Mouse (Mus musculus) splenic B cell, adult 2 months (primary cell): ENCODE measurements around the gene Ccdc62.

Source experiments
- DNase-seq: peaks from one replicate; pipeline ENCODE4 v3.0.0-alpha.2; 2011; ENCODE audit warnings: low read depth, low spot score
- H3K27me3 ChIP-seq: 2 replicates; pipeline ENCODE4 v1.6.1; 2012; ENCODE audit warnings: mild to moderate bottlenecking, low read length, moderate library complexity, mixed read lengths; ENCODE audit not compliant: control insufficient read depth, poor library complexity, insufficient read depth, severe bottlenecking
- H3K36me3 ChIP-seq: 2 replicates; pipeline ENCODE4 v1.6.1; 2012; ENCODE audit warnings: mild to moderate bottlenecking, low read length, moderate library complexity, mixed read lengths; ENCODE audit not compliant: control insufficient read depth, poor library complexity, insufficient read depth, severe bottlenecking

Ccdc62 gene

GRCm38 (mm10) chr5:123930508-123930989 lies at the start of gene Ccdc62:
Ccdc62 (plus strand) TSS chr5:123930679.
- DNase-seq = peak; percentile 98
- peaks cover 5% of the 10 kb centered on the region; the same call in 1 of the 2 replicates for H3K36me3 ChIP-seq
- no peaks in the 10 kb centered on the region for H3K27me3 ChIP-seq

GRCm38 (mm10) chr5:123880778-123881177 lies 49.7 kb upstream of the Ccdc62 start:
- Histone ChIP-seq H3K36me3 (no peaks in the 10 kb centered on the region), H3K27me3 (no peaks in the 10 kb centered on the region)
- no peak for DNase-seq

- Histone ChIP-seq H3K27me3 (no peaks in the 10 kb centered on the region), H3K36me3 (no peaks in the 10 kb centered on the region)
- DNase-seq = no peak
Observed at GRCm38 (mm10) chr5:123883891-123884290, 46.6 kb upstream of the Ccdc62 start.

- no peak for DNase-seq
- no peaks in the 10 kb centered on the region for H3K36me3 ChIP-seq
- H3K27me3 ChIP-seq = no peaks in the 10 kb centered on the region
Observed at GRCm38 (mm10) chr5:123884332-123884731, 46.1 kb upstream of the Ccdc62 start.

GRCm38 (mm10) chr5:123886365-123886764 lies 44.1 kb upstream of the Ccdc62 start:
- H3K27me3 ChIP-seq = no peaks in the 10 kb centered on the region
- DNase-seq = no peak
- no peaks in the 10 kb centered on the region for H3K36me3 ChIP-seq

GRCm38 (mm10) chr5:123890312-123890711 lies 40.2 kb upstream of the Ccdc62 start:
- no peaks in the 10 kb centered on the region for H3K36me3 ChIP-seq
- no peaks in the 10 kb centered on the region for H3K27me3 ChIP-seq
- DNase-seq = no peak

- Histone ChIP-seq H3K36me3 (no peaks in the 10 kb centered on the region), H3K27me3 (no peaks in the 10 kb centered on the region)
- peak; percentile 29 for DNase-seq
Observed at GRCm38 (mm10) chr5:123890987-123891386, 39.5 kb upstream of the Ccdc62 start.

GRCm38 (mm10) chr5:123891669-123892068 lies 38.8 kb upstream of the Ccdc62 start:
- Histone ChIP-seq H3K27me3 (no peaks in the 10 kb centered on the region), H3K36me3 (no peaks in the 10 kb centered on the region)
- peak; percentile 83 for DNase-seq

- DNase-seq = peak; percentile 46
- no peaks in the 10 kb centered on the region for H3K27me3 ChIP-seq
- H3K36me3 ChIP-seq = no peaks in the 10 kb centered on the region
Observed at GRCm38 (mm10) chr5:123893520-123893919, 37.0 kb upstream of the Ccdc62 start.

- no peak for DNase-seq
- H3K27me3 ChIP-seq = no peaks in the 10 kb centered on the region
- H3K36me3 ChIP-seq = no peaks in the 10 kb centered on the region
Observed at GRCm38 (mm10) chr5:123896395-123896794, 34.1 kb upstream of the Ccdc62 start.

GRCm38 (mm10) chr5:123897352-123897751 lies 33.1 kb upstream of the Ccdc62 start:
- Histone ChIP-seq H3K36me3 (no peaks in the 10 kb centered on the region), H3K27me3 (no peaks in the 10 kb centered on the region)
- peak; percentile 61 for DNase-seq

GRCm38 (mm10) chr5:123904059-123904672 lies 26.3 kb upstream of the Ccdc62 start:
- no peaks in the 10 kb centered on the region for H3K27me3 ChIP-seq
- H3K36me3 ChIP-seq = 0 out of 2 replicates have a peak, but pooled peaks cover 1% of the 10 kb centered on the region
- DNase-seq = no peak

GRCm38 (mm10) chr5:123906146-123906975 lies 24.1 kb upstream of the Ccdc62 start:
- no peaks in the 10 kb centered on the region for H3K27me3 ChIP-seq
- peak; percentile 59 for DNase-seq

GRCm38 (mm10) chr5:123906976-123907630 lies 23.4 kb upstream of the Ccdc62 start, which contains the start of gene Denr:
Denr (plus strand) TSS chr5:123907175.
- H3K36me3 ChIP-seq = peaks cover 7% of the 10 kb centered on the region; the same call in 1 of the 2 replicates
- DNase-seq = peak; percentile 99
- no peaks in the 10 kb centered on the region for H3K27me3 ChIP-seq

More at GRCm38 (mm10) chr5:123906146-123906975, 24.1 kb upstream of the Ccdc62 start:
- H3K36me3 ChIP-seq = peaks cover 7% of the 10 kb centered on the region; the same call in 1 of the 2 replicates

- peaks cover 7% of the 10 kb centered on the region; the same call in 1 of the 2 replicates for H3K36me3 ChIP-seq
- no peak for DNase-seq
- no peaks in the 10 kb centered on the region for H3K27me3 ChIP-seq
Observed at GRCm38 (mm10) chr5:123907631-123907977, 22.9 kb upstream of the Ccdc62 start.
